Mouse (Mus musculus) heart, embryonic 14.5 days (tissue): Measurements from ENCODE around the gene Polr1c. TPM values are rescaled to one million over a fixed set of nuclear protein-coding genes. Genes with fewer than 3 reads are reported as not detected.
A peak's percentile ranks its signal among the peaks of the same experiment; 100 is the strongest.

ENCODE experiments used
- ATAC-seq: fragments of 200-750 bp; cut with Nextera tagmentation; 2 replicates; pipeline ENCODE4 v1.8.0; 2017; ENCODE audit warnings: low read depth, moderate TSS enrichment; ENCODE audit not compliant: insufficient number of reproducible peaks, insufficient read depth, low FRiP score
- H3K27ac ChIP-seq, 2 experiments: fragments of 200-500 bp in 1 of 2; fragments of 300-500 bp in 1 of 2; sonication (generic) in 1 of 2; replicated peaks in 1 of 2; 2 replicates each; pipeline ENCODE4 v1.5.1; 2012 to 2014; ENCODE audit warnings: low read depth in 2 of 2, low read length in 2 of 2, control low read depth in 1 of 2, mild to moderate bottlenecking in 1 of 2, mixed read lengths in 1 of 2; ENCODE audit not compliant: control insufficient read depth in 1 of 2, insufficient read depth in 1 of 2
- H3K27me3 ChIP-seq: fragments of 300-500 bp; sonication (generic); 2 replicates; pipeline ENCODE4 v1.6.1; 2014; ENCODE audit warnings: mild to moderate bottlenecking, low read length, control low read depth; ENCODE audit not compliant: control insufficient read depth, insufficient read depth
- H3K36me3 ChIP-seq: fragments of 300-500 bp; sonication (generic); 2 replicates; pipeline ENCODE4 v1.6.1; 2014; ENCODE audit warnings: mild to moderate bottlenecking, control low read depth, low read length, mixed read lengths; ENCODE audit not compliant: control insufficient read depth, insufficient read depth
- H3K4me1 ChIP-seq, 2 experiments: fragments of 200-500 bp in 1 of 2; fragments of 300-500 bp in 1 of 2; sonication (generic) in 1 of 2; 2 replicates each; pipeline ENCODE4 v1.6.1; 2012 to 2014; ENCODE audit warnings: low read length in 2 of 2, control low read depth in 1 of 2, mixed read lengths in 1 of 2; ENCODE audit not compliant: control insufficient read depth in 2 of 2, insufficient read depth in 2 of 2
- H3K4me2 ChIP-seq: fragments of 300-500 bp; sonication (generic); 2 replicates; pipeline ENCODE4 v1.6.1; 2014; ENCODE audit warnings: mild to moderate bottlenecking, low read length
- H3K4me3 ChIP-seq, 2 experiments: fragments of 200-500 bp in 1 of 2; fragments of 300-500 bp in 1 of 2; sonication (generic) in 1 of 2; 2 replicates each; pipeline ENCODE4 v1.5.1; 2012 to 2014; ENCODE audit warnings: low read length in 2 of 2, mild to moderate bottlenecking in 2 of 2, control low read depth in 1 of 2, low read depth in 1 of 2, moderate library complexity in 1 of 2; ENCODE audit not compliant: control insufficient read depth in 1 of 2, insufficient read depth in 1 of 2
- H3K9ac ChIP-seq: fragments of 300-500 bp; sonication (generic); 2 replicates; pipeline ENCODE4 v1.6.1; 2014; ENCODE audit warnings: mild to moderate bottlenecking, low read length
- H3K9me3 ChIP-seq: fragments of 300-500 bp; sonication (generic); 2 replicates; pipeline ENCODE4 v1.6.1; 2016; ENCODE audit warnings: low read length, control low read depth; ENCODE audit not compliant: control insufficient read depth
- WGBS: fragments of 180-500 bp; shearing (Covaris S2); extraction: QIAGEN DNeasy Blood & Tissue Kit; methylation state at CpG from one replicate; pipeline ENCODE4 v1.1.7; 2014; 5-methylcytosine and 5-hydroxymethylcytosine counted together
- polyA plus RNA-seq: library from polyadenylated mRNA; unstranded; fragments of >200 nt; fragmentation: Nextera tagmentation; extraction: Ambion mirVana; gene quantifications from 2 replicates; pipeline ENCODE4 v1.2.1, GENCODE M21; 2014

Gene Polr1c
- polyA plus RNA-seq, 1 experiment from 2014 or later, result 48.7 TPM

GRCm38 (mm10) chr17:46283140-46283539, 35.3 kb upstream of the Polr1c start:
- 26% methylated on average over 9 of the region's 9 CpGs for WGBS
- Histone ChIP-seq H3K4me3 (peak overlapping the region; percentile 4 to 80; a peak in 3 of 4 replicates), H3K9ac (peak overlapping the region; percentile 86; the same call in 1 of the 2 replicates), H3K4me2 (peak overlapping the region; percentile 94), H3K36me3 (peaks cover 25% of the 10 kb centered on the region), H3K9me3 (no peaks in the 10 kb centered on the region), H3K27me3 (no peaks in the 10 kb centered on the region), H3K27ac (peak overlapping the region in 1 of 2 experiments; percentile 88; a peak in 1 of 4 replicates), H3K4me1 (peaks cover 10 to 26% of the 10 kb centered on the region in 2 experiments)
- no peak for ATAC-seq

- peak within 1 kb of the TSS; percentile 94 for H3K4me2 ChIP-seq
- WGBS, result 1% methylated on average over 37 of the region's 37 CpGs
- peak; percentile 92 for ATAC-seq
- H3K27ac ChIP-seq, result peak within 1 kb of the TSS; percentile 88 to 90
- H3K4me1 ChIP-seq, result peaks cover 12 to 26% of the 10 kb centered on the region in 2 experiments
- no peaks in the 10 kb centered on the region for H3K27me3 ChIP-seq
- peak within 1 kb of the TSS; percentile 86 for H3K9ac ChIP-seq
- H3K36me3 ChIP-seq, result peaks cover 30% of the 10 kb centered on the region
- no peaks in the 10 kb centered on the region for H3K9me3 ChIP-seq
- peak within 1 kb of the TSS; percentile 63 to 80 for H3K4me3 ChIP-seq
Observed at GRCm38 (mm10) chr17:46282483-46283123, 34.7 kb upstream of the Polr1c start, which contains the start of gene Tjap1. TSS of gene Tjap1 (minus strand) at chr17:46283026.

DNA sequence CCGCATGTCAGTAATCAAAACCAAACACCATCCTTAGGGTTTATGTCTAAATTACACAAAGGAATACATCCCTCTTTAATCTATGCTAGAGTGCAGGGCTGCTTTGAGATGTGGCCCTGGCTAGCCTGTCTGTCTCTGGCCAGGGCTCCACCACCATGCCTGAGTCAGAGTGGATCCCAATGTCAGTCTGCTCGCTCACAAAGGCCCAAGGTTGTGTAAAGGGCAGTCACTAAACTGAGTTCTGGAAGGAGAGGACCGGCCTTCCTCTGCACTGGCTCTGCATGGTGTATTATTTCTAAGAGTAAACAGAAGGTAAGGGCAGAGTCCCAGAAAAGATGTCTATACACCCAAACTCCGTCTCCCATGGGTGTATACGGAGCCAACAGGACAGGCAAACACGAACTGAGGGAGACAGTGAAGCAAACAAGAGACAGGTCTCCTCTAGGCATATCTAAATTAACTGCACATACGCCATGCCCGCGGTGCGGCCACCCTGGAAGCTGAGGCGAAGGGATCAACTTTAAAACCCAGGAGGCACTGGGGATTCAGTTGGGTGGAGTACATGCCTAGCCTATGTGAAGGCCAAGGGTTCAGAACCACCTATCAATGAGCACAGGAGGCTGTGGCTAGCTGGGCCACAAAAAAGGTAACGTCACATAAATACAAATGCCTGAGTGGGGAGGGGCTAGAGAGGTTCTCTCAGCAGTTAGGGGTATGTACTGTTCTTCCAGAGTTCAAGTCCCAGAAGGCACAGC, 30.3 kb upstream of the Polr1c start:
- 81% methylated on average over 12 of the region's 12 CpGs for WGBS
- H3K4me3 ChIP-seq, result no peak overlapping the region
- H3K9ac ChIP-seq, result peak overlapping the region; percentile 13; the same call in 1 of the 2 replicates
- H3K27me3 ChIP-seq, result no peaks in the 10 kb centered on the region
- no peak overlapping the region for H3K4me2 ChIP-seq
- H3K9me3 ChIP-seq, result no peaks in the 10 kb centered on the region
- H3K36me3 ChIP-seq, result peaks cover 46% of the 10 kb centered on the region
- H3K27ac ChIP-seq, result peak overlapping the region; percentile 56 to 64; a peak in 3 of 4 replicates
- peaks cover 27 to 41% of the 10 kb centered on the region in 2 experiments for H3K4me1 ChIP-seq
- ATAC-seq, result no peak

DNA sequence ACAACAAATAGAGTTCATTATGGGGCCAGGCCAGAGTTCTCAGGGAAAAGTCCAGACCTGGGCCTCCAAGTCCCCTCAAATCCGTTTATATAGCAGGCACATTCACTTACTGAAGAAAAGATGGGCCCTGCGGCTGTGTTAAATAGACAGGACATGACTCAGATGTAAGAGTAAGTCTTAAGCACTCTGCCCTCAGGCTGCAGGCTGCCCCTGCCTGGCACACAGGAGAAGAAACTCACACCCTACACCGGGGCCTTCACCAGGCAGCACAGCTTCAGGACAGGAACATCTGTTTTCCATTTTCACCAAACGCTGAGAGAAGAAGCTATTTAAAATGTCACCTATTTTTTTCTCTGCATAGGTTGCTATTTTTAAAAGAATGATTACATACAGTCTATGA, 29.7 kb upstream of the Polr1c start:
- Histone ChIP-seq H3K9me3 (no peaks in the 10 kb centered on the region), H3K4me3 (no peak overlapping the region), H3K36me3 (peaks cover 49% of the 10 kb centered on the region), H3K27ac (peak overlapping the region; percentile 38 to 56; a peak in 1 of 4 replicates), H3K27me3 (no peaks in the 10 kb centered on the region), H3K9ac (peak overlapping the region; percentile 21; the same call in 1 of the 2 replicates), H3K4me2 (no peak overlapping the region), H3K4me1 (peaks cover 27 to 45% of the 10 kb centered on the region in 2 experiments)
- ATAC-seq, result no peak
- 67% methylated on average over 4 of the region's 4 CpGs for WGBS

- Histone ChIP-seq H3K27ac (no peak overlapping the region), H3K9ac (no peak overlapping the region), H3K4me2 (no peak overlapping the region), H3K4me1 (peaks cover 26 to 38% of the 10 kb centered on the region in 2 experiments), H3K36me3 (peaks cover 62% of the 10 kb centered on the region), H3K4me3 (no peak overlapping the region), H3K9me3 (no peaks in the 10 kb centered on the region), H3K27me3 (no peaks in the 10 kb centered on the region)
- WGBS, result 50% methylated on average over 10 of the region's 10 CpGs
- ATAC-seq, result no peak
Observed at GRCm38 (mm10) chr17:46275506-46275905, 27.7 kb upstream of the Polr1c start.

DNA sequence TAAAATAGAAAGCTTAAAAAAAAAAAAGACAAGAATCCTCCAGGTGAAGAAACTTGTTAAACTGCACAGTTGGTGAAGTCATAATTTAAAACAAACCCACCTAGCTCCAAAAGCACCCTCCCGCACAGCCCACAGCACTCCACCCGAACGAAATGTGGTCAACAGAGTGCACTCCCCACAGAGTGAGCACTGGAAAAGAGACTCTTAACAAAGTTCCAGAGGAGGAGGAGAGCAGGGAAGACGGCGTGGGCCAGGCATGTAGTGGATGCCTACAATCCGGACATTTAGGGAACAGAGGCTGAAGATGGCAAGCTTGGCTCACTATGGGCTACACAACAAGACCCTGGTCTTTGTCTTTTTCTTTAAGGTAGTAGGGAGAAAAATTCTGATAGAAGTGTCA, 27.2 kb upstream of the Polr1c start:
- Histone ChIP-seq H3K4me2 (no peak overlapping the region), H3K9ac (no peak overlapping the region), H3K4me1 (peaks cover 26 to 38% of the 10 kb centered on the region in 2 experiments), H3K27ac (no peak overlapping the region), H3K27me3 (no peaks in the 10 kb centered on the region), H3K4me3 (no peak overlapping the region), H3K9me3 (no peaks in the 10 kb centered on the region), H3K36me3 (peaks cover 62% of the 10 kb centered on the region)
- no peak for ATAC-seq
- WGBS, result 89% methylated on average over 6 of the region's 6 CpGs

DNA sequence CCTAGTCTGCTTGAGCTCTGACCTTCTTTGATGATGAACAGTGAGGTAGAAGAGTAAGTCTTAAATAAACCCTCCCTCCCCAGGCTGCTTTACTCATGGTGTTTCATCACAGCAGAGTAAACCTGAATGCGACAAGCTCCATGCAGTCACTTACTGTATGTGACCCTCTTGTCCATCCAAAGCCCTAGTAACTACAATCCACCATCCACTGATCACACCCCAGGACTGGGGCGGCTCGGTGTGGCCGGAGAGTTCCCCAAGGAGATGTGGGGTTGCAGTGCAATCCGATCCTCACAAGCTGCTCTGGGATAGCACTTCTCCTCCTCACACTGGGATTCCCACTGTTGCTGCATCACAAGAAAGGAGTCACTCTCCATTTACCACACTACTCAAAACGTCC, 26.6 kb upstream of the Polr1c start:
- peaks cover 28 to 43% of the 10 kb centered on the region in 2 experiments for H3K4me1 ChIP-seq
- H3K36me3 ChIP-seq, result peaks cover 63% of the 10 kb centered on the region
- WGBS, result 71% methylated on average over 6 of the region's 6 CpGs
- H3K27ac ChIP-seq, result peak overlapping the region; percentile 46 to 75; a peak in 2 of 4 replicates
- H3K27me3 ChIP-seq, result no peaks in the 10 kb centered on the region
- H3K9ac ChIP-seq, result peak overlapping the region; percentile 40; the same call in 1 of the 2 replicates
- no peaks in the 10 kb centered on the region for H3K9me3 ChIP-seq
- ATAC-seq, result no peak
- H3K4me2 ChIP-seq, result no peak overlapping the region
- H3K4me3 ChIP-seq, result no peak overlapping the region
